Mouse (Mus musculus) hindbrain, embryonic 13.5 days (tissue): ENCODE results near the gene Tspan32. TPM values are rescaled to one million over a fixed set of nuclear protein-coding genes. Genes with fewer than 3 reads are reported as not detected.

Experiments used
- ATAC-seq: fragments of 200-750 bp; cut with Nextera tagmentation; 2 replicates; pipeline ENCODE4 v1.8.0; 2017; ENCODE audit warnings: moderate TSS enrichment; ENCODE audit not compliant: low FRiP score
- H3K27ac ChIP-seq: fragments of 300-500 bp; sonication (generic); 2 replicates; pipeline ENCODE4 v1.5.1; 2015; ENCODE audit warnings: inconsistent platforms, mild to moderate bottlenecking, moderate library complexity
- H3K27me3 ChIP-seq: fragments of 300-500 bp; sonication (generic); 2 replicates; pipeline ENCODE4 v1.6.1; 2015; ENCODE audit warnings: mild to moderate bottlenecking, inconsistent platforms
- H3K36me3 ChIP-seq: fragments of 300-500 bp; sonication (generic); 2 replicates; pipeline ENCODE4 v1.6.1; 2015; ENCODE audit warnings: mild to moderate bottlenecking, inconsistent platforms
- H3K4me1 ChIP-seq: fragments of 300-500 bp; sonication (generic); replicated peaks from 2 replicates; pipeline ENCODE4 v1.6.1; 2015; ENCODE audit warnings: inconsistent platforms
- H3K4me2 ChIP-seq: fragments of 300-500 bp; sonication (generic); 2 replicates; pipeline ENCODE4 v1.6.1; 2015; ENCODE audit warnings: inconsistent platforms, mild to moderate bottlenecking, moderate library complexity
- H3K4me3 ChIP-seq: fragments of 300-500 bp; sonication (generic); 2 replicates; pipeline ENCODE4 v1.5.1; 2015; ENCODE audit warnings: mild to moderate bottlenecking, inconsistent platforms
- H3K9ac ChIP-seq: fragments of 300-500 bp; sonication (generic); 2 replicates; pipeline ENCODE4 v1.6.1; 2015; ENCODE audit warnings: mild to moderate bottlenecking, inconsistent platforms
- H3K9me3 ChIP-seq: fragments of 300-500 bp; sonication (generic); 2 replicates; pipeline ENCODE4 v1.6.1; 2016; ENCODE audit warnings: inconsistent platforms
- WGBS: fragments of 180-500 bp; shearing (Covaris S2); methylation state at CpG from one replicate; pipeline ENCODE4 v1.1.7; 2015; 5-methylcytosine and 5-hydroxymethylcytosine counted together
- polyA plus RNA-seq: library from polyadenylated mRNA; unstranded; fragments of >200 nt; fragmentation: Nextera tagmentation; extraction: Ambion mirVana; gene quantifications from 2 replicates; pipeline ENCODE4 v1.2.1, GENCODE M21; 2015

Tspan32 gene
- polyA plus RNA-seq, 1 experiment from 2014 or later = 1.2 TPM

DNA sequence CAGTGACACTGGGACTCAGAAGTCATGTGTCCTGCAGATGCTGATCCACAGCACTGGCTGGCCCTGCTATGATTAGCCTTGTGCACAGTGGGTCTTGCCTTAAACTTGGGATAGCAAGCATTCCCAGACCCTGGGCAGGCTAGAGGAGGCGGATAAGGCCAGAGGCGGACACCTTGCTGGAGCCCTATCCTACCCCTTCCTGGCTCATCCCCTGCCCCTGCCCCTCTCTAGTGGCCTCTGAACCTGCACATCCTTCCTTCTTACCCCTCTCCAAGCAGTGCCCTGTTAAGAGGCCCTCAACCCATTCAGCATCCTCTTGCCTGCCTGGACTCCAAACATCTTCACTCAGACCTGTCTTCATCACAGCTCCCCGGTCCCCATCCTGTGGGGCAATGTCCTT lies 35.7 kb downstream of the Tspan32 start:
- peaks cover 7% of the 10 kb centered on the region for H3K36me3 ChIP-seq
- no peaks in the 10 kb centered on the region for H3K4me1 ChIP-seq
- H3K27me3 ChIP-seq = no peaks in the 10 kb centered on the region
- H3K4me2 ChIP-seq = no peak overlapping the region
- H3K9ac ChIP-seq = peak overlapping the region; percentile 35; the same call in 1 of the 2 replicates
- no peak for ATAC-seq
- no peaks in the 10 kb centered on the region for H3K9me3 ChIP-seq
- WGBS = 89% methylated on average over 3 of the region's 3 CpGs
- H3K27ac ChIP-seq = no peak overlapping the region
- H3K4me3 ChIP-seq = no peak overlapping the region

DNA sequence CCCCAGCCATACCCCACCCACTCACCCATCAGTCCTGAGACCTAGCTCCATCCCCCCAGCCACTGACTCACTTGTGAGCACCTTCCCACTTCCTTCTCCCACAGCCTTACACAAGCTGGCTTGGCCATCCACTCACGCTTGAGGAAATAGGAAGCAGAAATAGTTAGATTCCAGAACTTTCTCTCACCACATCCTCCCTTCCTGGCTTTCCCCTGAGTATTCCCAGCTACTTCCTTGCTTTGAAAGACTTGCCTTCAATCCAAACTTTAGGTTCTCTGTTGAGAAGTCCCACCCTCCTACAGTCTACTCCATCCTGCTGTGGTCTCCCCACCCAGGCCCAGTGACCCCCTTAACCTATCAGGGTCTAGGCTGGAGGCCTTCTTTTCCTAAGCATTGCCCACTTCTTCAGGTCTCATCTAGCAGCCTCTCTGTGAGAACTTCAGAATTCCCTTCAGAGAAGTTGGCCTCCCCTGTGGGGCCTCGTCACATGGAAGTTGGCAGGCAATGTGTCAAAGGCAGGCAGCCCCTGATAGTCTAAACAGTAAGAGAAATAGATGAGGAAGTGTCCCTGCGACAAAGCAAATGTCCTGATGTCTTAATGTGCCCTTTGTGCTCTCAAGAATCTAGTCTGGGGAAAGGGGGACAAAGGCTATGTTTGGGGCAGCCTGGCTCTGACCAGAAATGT lies 36.4 kb downstream of the Tspan32 start:
- WGBS = 82% methylated on average over 3 of the region's 3 CpGs
- no peak overlapping the region for H3K9ac ChIP-seq
- no peak for ATAC-seq
- no peaks in the 10 kb centered on the region for H3K27me3 ChIP-seq
- peaks cover 7% of the 10 kb centered on the region for H3K36me3 ChIP-seq
- no peak overlapping the region; the same call in 1 of the 2 replicates for H3K27ac ChIP-seq
- no peaks in the 10 kb centered on the region for H3K9me3 ChIP-seq
- H3K4me2 ChIP-seq = no peak overlapping the region
- no peak overlapping the region for H3K4me3 ChIP-seq
- no peaks in the 10 kb centered on the region for H3K4me1 ChIP-seq

GRCm38 (mm10) chr7:143042089-143042488 lies 37.2 kb downstream of the Tspan32 start:
- H3K4me1 ChIP-seq = no peaks in the 10 kb centered on the region
- no peak overlapping the region for H3K4me3 ChIP-seq
- peaks cover 3% of the 10 kb centered on the region for H3K36me3 ChIP-seq
- WGBS = 79% methylated on average over 3 of the region's 3 CpGs
- H3K9me3 ChIP-seq = no peaks in the 10 kb centered on the region
- H3K9ac ChIP-seq = no peak overlapping the region
- no peaks in the 10 kb centered on the region for H3K27me3 ChIP-seq
- H3K4me2 ChIP-seq = no peak overlapping the region
- H3K27ac ChIP-seq = peak overlapping the region; percentile 26; the same call in 1 of the 2 replicates
- ATAC-seq = no peak

GRCm38 (mm10) chr7:143042897-143043300 lies 38.1 kb downstream of the Tspan32 start:
- 94% methylated on average over 3 of the region's 3 CpGs for WGBS
- H3K27me3 ChIP-seq = no peaks in the 10 kb centered on the region

DNA sequence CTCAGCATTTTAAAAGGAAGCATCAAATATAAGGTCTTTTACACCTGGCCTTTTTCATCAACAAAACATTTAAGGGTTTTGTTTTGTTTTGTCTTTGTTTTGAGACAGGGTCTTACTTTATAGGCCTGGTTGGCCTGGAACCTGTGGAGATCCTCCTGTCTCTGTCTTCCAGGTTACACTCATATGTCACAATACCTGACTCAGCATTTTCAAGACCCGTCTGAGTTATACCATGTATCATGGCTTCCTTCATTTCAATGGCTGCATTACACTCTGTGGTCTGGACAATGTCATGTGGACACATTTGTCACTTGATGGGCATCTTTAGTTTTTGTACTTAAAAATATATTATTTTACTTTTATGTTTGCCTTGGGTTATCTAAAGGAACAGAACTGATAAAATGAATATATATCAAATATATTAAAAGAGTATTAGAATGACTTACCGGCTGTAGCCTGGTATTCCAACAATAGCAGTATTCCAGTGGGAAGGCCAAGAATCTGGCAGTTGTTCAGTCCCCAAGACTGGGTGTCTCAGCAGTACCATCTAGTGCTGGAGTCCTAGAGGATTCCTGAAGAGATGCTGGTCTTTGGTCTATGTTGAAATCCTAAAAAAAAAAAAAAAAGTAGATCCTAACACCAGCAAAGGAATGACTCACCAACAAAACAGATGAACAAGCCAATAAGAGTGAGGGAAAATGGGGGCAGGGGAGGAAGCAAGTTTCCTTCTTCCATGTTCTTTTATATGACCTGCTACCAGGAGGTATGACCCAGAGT lies 39.4 kb downstream of the Tspan32 start:
- H3K27ac ChIP-seq = no peak overlapping the region
- whole genome bisulfite sequencing = 96% methylated on average over 2 of the region's 2 CpGs
- no peak overlapping the region for H3K9ac ChIP-seq
- no peak for ATAC-seq
- no peaks in the 10 kb centered on the region; the same call in none of the 2 replicates for H3K36me3 ChIP-seq
- no peak overlapping the region for H3K4me3 ChIP-seq
- no peaks in the 10 kb centered on the region for H3K4me1 ChIP-seq
- H3K4me2 ChIP-seq = no peak overlapping the region
- no peaks in the 10 kb centered on the region for H3K27me3 ChIP-seq
- H3K9me3 ChIP-seq = no peaks in the 10 kb centered on the region

More at GRCm38 (mm10) chr7:143042897-143043300, 38.1 kb downstream of the Tspan32 start:
- H3K36me3 ChIP-seq = no peaks in the 10 kb centered on the region; the same call in none of the 2 replicates
- H3K27ac ChIP-seq = no peak overlapping the region
- H3K9me3 ChIP-seq = no peaks in the 10 kb centered on the region
- no peak overlapping the region for H3K4me3 ChIP-seq
- ATAC-seq = no peak
- no peaks in the 10 kb centered on the region for H3K4me1 ChIP-seq
- no peak overlapping the region for H3K9ac ChIP-seq
- no peak overlapping the region for H3K4me2 ChIP-seq

- Histone ChIP-seq H3K9me3 (no peaks in the 10 kb centered on the region), H3K27me3 (no peaks in the 10 kb centered on the region), H3K27ac (no peak overlapping the region), H3K36me3 (no peaks in the 10 kb centered on the region; the same call in none of the 2 replicates), H3K4me1 (no peaks in the 10 kb centered on the region), H3K9ac (no peak overlapping the region), H3K4me3 (no peak overlapping the region), H3K4me2 (no peak overlapping the region)
- ATAC-seq = no peak
Measured at GRCm38 (mm10) chr7:143044826-143045206, 40.0 kb downstream of the Tspan32 start.

DNA sequence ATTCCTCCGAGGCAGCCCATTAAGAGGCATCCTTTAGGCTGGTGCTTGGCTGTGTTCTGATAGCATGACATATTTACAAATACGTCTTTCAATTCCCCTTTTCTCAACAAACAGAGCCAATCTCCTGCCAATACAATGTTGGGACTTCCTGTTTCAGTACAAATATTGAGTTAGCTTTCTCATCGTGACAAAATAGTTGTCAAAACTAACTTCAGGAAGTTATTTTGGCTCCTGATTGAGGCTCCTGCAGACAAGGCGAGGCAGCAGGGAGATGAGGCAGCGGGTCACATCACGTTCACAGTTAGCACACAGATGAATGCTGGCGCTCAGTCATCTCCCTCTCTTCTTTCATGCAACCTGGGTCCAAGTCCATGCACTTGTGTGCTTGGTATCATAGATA lies 41.5 kb downstream of the Tspan32 start:
- H3K4me3 ChIP-seq = no peak overlapping the region
- H3K9ac ChIP-seq = no peak overlapping the region
- no peaks in the 10 kb centered on the region for H3K4me1 ChIP-seq
- 83% methylated on average over 7 of the region's 7 CpGs for WGBS
- no peak overlapping the region for H3K4me2 ChIP-seq
- no peaks in the 10 kb centered on the region for H3K9me3 ChIP-seq
- ATAC-seq = no peak
- no peaks in the 10 kb centered on the region; the same call in none of the 2 replicates for H3K36me3 ChIP-seq
- no peaks in the 10 kb centered on the region for H3K27me3 ChIP-seq
- H3K27ac ChIP-seq = no peak overlapping the region

- H3K36me3 ChIP-seq = no peaks in the 10 kb centered on the region; the same call in 1 of the 2 replicates
- no peaks in the 10 kb centered on the region for H3K27me3 ChIP-seq
- WGBS = 82% methylated on average over 3 of the region's 3 CpGs
- ATAC-seq = no peak
- peaks cover 19% of the 10 kb centered on the region for H3K4me1 ChIP-seq
- no peak overlapping the region for H3K4me2 ChIP-seq
- H3K9ac ChIP-seq = no peak overlapping the region
- H3K4me3 ChIP-seq = no peak overlapping the region
- H3K9me3 ChIP-seq = no peaks in the 10 kb centered on the region
- H3K27ac ChIP-seq = no peak overlapping the region
Measured at GRCm38 (mm10) chr7:143049331-143049730, 44.5 kb downstream of the Tspan32 start.

DNA sequence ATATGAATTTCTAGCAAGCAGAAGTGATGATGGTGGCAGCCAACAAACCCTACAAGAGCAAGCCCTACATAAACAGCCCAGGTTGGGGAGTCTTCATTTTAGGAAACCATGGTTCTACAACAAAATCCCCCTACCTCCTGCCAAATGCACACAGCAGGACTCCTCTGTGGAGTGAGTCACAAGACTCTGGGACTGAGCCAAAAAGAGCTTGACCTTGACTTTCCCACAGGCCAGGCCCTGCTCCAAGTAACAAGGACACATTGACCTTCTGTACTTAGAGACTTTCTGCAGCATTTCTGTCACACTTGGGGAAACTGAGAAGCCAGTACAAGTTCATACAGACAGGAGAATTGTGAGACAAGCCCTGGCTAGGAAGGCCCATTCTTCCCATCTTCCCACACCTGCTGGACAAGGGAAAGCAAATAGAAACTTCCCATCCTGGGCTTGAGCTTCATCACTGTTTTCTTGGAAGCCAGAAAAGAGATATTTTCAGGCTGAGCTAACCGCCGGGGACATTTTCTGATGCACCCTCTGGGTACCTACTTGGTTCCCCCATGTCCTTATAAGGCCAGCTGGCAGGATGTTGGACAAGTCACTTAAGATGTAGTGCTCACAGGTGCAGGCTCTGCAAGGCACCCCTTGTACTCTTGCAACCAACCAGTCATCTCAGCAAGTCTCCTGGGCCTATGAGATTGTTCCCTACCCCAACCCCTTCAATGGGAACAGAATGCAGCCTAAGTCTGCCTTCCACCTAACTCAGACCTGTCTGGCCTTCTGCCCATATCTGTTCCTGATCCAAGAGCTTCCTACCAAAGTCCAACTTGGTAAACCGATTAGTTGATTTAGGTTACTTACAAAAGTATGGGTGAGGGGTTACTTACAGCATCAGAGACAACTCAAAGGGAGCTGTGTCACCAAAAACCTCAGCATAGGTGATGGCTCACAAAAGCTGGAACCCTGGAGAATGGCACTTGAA lies 45.3 kb downstream of the Tspan32 start:
- ATAC-seq = no peak
- Histone ChIP-seq H3K27me3 (no peaks in the 10 kb centered on the region), H3K9me3 (no peaks in the 10 kb centered on the region), H3K4me3 (no peak overlapping the region), H3K4me2 (no peak overlapping the region), H3K36me3 (no peaks in the 10 kb centered on the region), H3K27ac (no peak overlapping the region), H3K4me1 (peaks cover 27% of the 10 kb centered on the region), H3K9ac (no peak overlapping the region)
- WGBS = 99% methylated on average over 3 of the region's 3 CpGs

DNA sequence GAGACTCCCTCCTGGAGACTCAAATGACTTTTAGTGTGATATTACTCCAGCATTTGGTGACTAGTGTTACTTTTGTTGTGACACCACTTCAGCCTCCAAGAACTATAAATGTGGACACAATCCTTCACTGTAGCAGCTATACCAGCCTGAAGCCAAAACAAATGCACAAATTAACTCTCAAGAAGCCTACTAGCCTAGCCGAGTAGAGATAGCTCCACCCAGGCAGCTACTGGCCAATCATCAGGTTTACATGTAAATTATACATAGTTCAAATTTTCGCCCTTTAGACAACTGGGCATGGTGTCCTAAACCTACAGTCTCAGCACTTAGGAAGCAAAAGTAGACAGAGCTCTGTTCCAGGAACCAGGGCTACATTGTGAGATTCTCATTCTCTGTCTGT lies 46.5 kb downstream of the Tspan32 start:
- Histone ChIP-seq H3K27ac (no peak overlapping the region), H3K9ac (no peak overlapping the region), H3K4me2 (no peak overlapping the region), H3K36me3 (no peaks in the 10 kb centered on the region), H3K4me3 (no peak overlapping the region), H3K27me3 (no peaks in the 10 kb centered on the region), H3K4me1 (peaks cover 38% of the 10 kb centered on the region), H3K9me3 (no peaks in the 10 kb centered on the region)
- ATAC-seq = no peak
- WGBS = 82% methylated on average over 2 of the region's 2 CpGs

- Histone ChIP-seq H3K36me3 (no peaks in the 10 kb centered on the region), H3K27me3 (no peaks in the 10 kb centered on the region), H3K9me3 (no peaks in the 10 kb centered on the region), H3K4me2 (peak within 1 kb of the TSS; percentile 88), H3K27ac (peak within 1 kb of the TSS; percentile 87), H3K4me3 (peak within 1 kb of the TSS; percentile 82), H3K9ac (peak within 1 kb of the TSS; percentile 89), H3K4me1 (peaks cover 50% of the 10 kb centered on the region)
- WGBS = under 1% methylated on average over 37 of the region's 37 CpGs
- ATAC-seq = peak; percentile 73
Measured at GRCm38 (mm10) chr7:143052626-143053007, 47.8 kb downstream of the Tspan32 start, which contains the start of gene Cd81. TSS of gene Cd81 (plus strand) at chr7:143052739.
